Mouse (Mus musculus): ENCODE results near the gene Plxnb2.

DNA sequence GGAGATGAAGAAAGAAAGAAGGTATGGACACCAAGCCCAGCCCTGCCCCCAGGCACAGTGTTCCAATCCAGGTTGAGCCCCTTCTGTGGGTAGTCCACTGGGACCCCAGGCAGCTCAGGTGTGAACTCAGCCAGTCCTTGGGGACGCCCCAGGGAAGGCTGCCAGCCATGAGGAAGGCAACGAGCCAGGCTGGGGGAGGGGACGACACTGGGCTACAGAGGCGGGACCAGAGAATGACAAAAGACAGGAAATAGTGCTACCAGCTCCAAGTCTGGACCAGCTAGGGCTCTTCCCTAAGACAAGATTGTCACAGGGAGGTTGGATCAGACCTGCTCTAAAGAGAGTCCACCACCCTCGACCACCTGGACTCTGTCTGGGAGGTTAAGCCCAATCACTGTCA lies 3.5 kb downstream of the Plxnb2 start:
- TF ChIP-seq CTCF (IDR thresholded peaks at IDR 0.05; ENCODE audit: control insufficient read depth, insufficient read depth, insufficient replicate concordance, low read depth, low read length) (no peak), POLR2A (IDR thresholded peaks at IDR 0.05; ENCODE audit: control insufficient read depth, low read depth, low read length) (no peak)

All from testis, adult 2 months (tissue).